22 mouse cellular contexts compared by ENCODE assay signal in genomic region chr1:106349116-106349515, GRCm38 (mm10).
DNase-seq lines count a peak whose midpoint lies in the region; ATAC-seq and TF ChIP-seq lines count a peak whose summit lies in the region.
"Had no signal": no experiment of that assay in that cellular context is flagged by ENCODE, and none has a peak within 500 bp of the region (broad histone marks: within the 10 kb centered on the region; RNA-seq: fewer than 3 reads in every experiment).

No protein-coding gene starts in this region.

- dilution Hi-C loops in CH12.LX (cut with MboI; ENCODE audit: extremely low pct_ligation_motif_present, extremely low pct_unique_long_range_greater_than_20kb, low sequenced_read_pairs): no loop called here

- no peak overlapping the region for H3K9ac ChIP-seq in midbrain, embryonic 11.5 days (ENCODE audit: low read length)
- H3K9ac ChIP-seq in midbrain, embryonic 13.5 days (replicated peaks): no peak overlapping the region
- no peak overlapping the region for H3K9ac ChIP-seq in CH12.LX (ENCODE audit: insufficient read depth, low read depth)

- no peaks in the 10 kb centered on the region for H3K27me3 ChIP-seq in midbrain, embryonic 11.5 days (ENCODE audit: control insufficient read depth, insufficient read depth, low read length)
- H3K27me3 ChIP-seq in midbrain, embryonic 13.5 days: no peaks in the 10 kb centered on the region
- H3K27me3 ChIP-seq in CH12.LX (replicated peaks): no peaks in the 10 kb centered on the region
- H3K27me3 ChIP-seq: Patski had no signal

- no peak for TF ChIP-seq CTCF in layer of hippocampus, adult 2 months (conservative IDR thresholded peaks at IDR 0.05)
- no peak for TF ChIP-seq CTCF in CH12.LX (conservative IDR thresholded peaks at IDR 0.05 in 1 of 2, IDR thresholded peaks at IDR 0.05 in 1 of 2; ENCODE audit: low read depth in 2 of 2, low read length in 2 of 2)

- no peaks in the 10 kb centered on the region for H3K4me1 ChIP-seq in midbrain, embryonic 11.5 days (ENCODE audit: control insufficient read depth, insufficient read depth, low read length)
- no peaks in the 10 kb centered on the region for H3K4me1 ChIP-seq in midbrain, embryonic 13.5 days (replicated peaks)
- H3K4me1 ChIP-seq in CH12.LX (ENCODE audit: control insufficient read depth in 1 of 2, insufficient read depth in 2 of 2): peaks cover 16 to 82% of the 10 kb centered on the region in 2 experiments

- no peak for DNase-seq in layer of hippocampus, adult 2 months (ENCODE audit: low spot score in 2 of 2)
- DNase-seq in layer of hippocampus, adult 8-10 months (ENCODE audit: low spot score in 2 of 2): no peak
- peak; percentile 54 for DNase-seq in midbrain, embryonic 11.5 days (ENCODE audit: low spot score, missing footprints)
- no peak for DNase-seq in CH12.LX (ENCODE audit: extremely low read depth)
- DNase-seq in adrenal gland, adult 18-20 months (ENCODE audit: low spot score in 2 of 2): no peak
- DNase-seq: adrenal gland, adult 2 months; adrenal gland, adult 8-10 months; adrenal gland, postnatal 10 days; adrenal gland, postnatal 14 days; adrenal gland, postnatal 25 days; adrenal gland, postnatal 36 days; B cell, adult 2 months; cerebellum, adult 11 months; cerebellum, adult 11-12 months; cerebellum, adult 18-20 months; cerebellum, adult 2 months; cerebellum, adult 8-10 months had no signal

- TF ChIP-seq POLR2A in CH12.LX (IDR thresholded peaks at IDR 0.05; ENCODE audit: low read depth, low read length): no peak

- peaks cover 2% of the 10 kb centered on the region; the same call in 1 of the 2 replicates for H3K36me3 ChIP-seq in midbrain, embryonic 11.5 days (ENCODE audit: control insufficient read depth, insufficient read depth, low read length)
- H3K36me3 ChIP-seq in midbrain, embryonic 13.5 days: peaks cover 35% of the 10 kb centered on the region
- H3K36me3 ChIP-seq in CH12.LX (replicated peaks in 1 of 2; ENCODE audit: control insufficient read depth in 1 of 2, insufficient read depth in 1 of 2, low read length in 1 of 2): peaks cover 3 to 45% of the 10 kb centered on the region in 2 experiments

- no peak overlapping the region for H3K4me3 ChIP-seq in layer of hippocampus, adult 2 months
- H3K4me3 ChIP-seq in midbrain, embryonic 11.5 days (ENCODE audit: low read depth, low read length): no peak overlapping the region
- no peak overlapping the region for H3K4me3 ChIP-seq in midbrain, embryonic 13.5 days (replicated peaks)
- no peak overlapping the region for H3K4me3 ChIP-seq in CH12.LX (replicated peaks in 1 of 3; ENCODE audit: low read depth in 2 of 3, low read length in 2 of 3, poor library complexity in 1 of 3)

- WGBS in midbrain, embryonic 11.5 days: 91% methylated on average over 3 of the region's 3 CpGs
- 92% methylated on average over 3 of the region's 3 CpGs for WGBS in midbrain, embryonic 13.5 days

- H3K9me3 ChIP-seq in midbrain, embryonic 11.5 days (ENCODE audit: control insufficient read depth, low read length): no peaks in the 10 kb centered on the region
- no peaks in the 10 kb centered on the region for H3K9me3 ChIP-seq in midbrain, embryonic 13.5 days
- peaks cover 2% of the 10 kb centered on the region for H3K9me3 ChIP-seq in CH12.LX (replicated peaks; ENCODE audit: low read length)
- H3K9me3 ChIP-seq: G1E had no signal

- H3K79me2 ChIP-seq in CH12.LX (replicated peaks; ENCODE audit: control insufficient read depth, extremely low read depth, insufficient read depth, poor library complexity, severe bottlenecking): no peaks in the 10 kb centered on the region

- peak overlapping the region; percentile 32; the same call in 1 of the 2 replicates for H3K27ac ChIP-seq in layer of hippocampus, adult 2 months
- H3K27ac ChIP-seq in midbrain, embryonic 11.5 days (ENCODE audit: low read depth, low read length): no peak overlapping the region
- no peak overlapping the region for H3K27ac ChIP-seq in midbrain, embryonic 13.5 days
- no peak overlapping the region for H3K27ac ChIP-seq in CH12.LX (ENCODE audit: insufficient read depth, low read depth)

- ATAC-seq in midbrain, embryonic 11.5 days (ENCODE audit: low FRiP score): no peak
- ATAC-seq in midbrain, embryonic 13.5 days: no peak
- ATAC-seq: activated CD4-positive, CD25-positive, alpha-beta regulatory T cell, adult 4 months; CD4-positive, CD25-positive, alpha-beta regulatory T cell, adult 4 months; Patski had no signal

- TF ChIP-seq RAD21 in CH12.LX (IDR thresholded peaks at IDR 0.05; ENCODE audit: low read depth, low read length): no peak

- peak; percentile 57; the same call in 1 of the 2 replicates for TF ChIP-seq EP300 in CH12.LX (IDR thresholded peaks at IDR 0.05; ENCODE audit: low read length)

- in situ Hi-C loops in CH12.LX (cut with MboI; ENCODE audit: low pct_ligation_motif_present, low pct_unique_long_range_greater_than_20kb, low sequenced_read_pairs): no loop called here

- no peak overlapping the region for H3K4me2 ChIP-seq in midbrain, embryonic 11.5 days
- no peak overlapping the region for H3K4me2 ChIP-seq in midbrain, embryonic 13.5 days (replicated peaks)
- peak overlapping the region; percentile 56; the same call in 1 of the 2 replicates for H3K4me2 ChIP-seq in CH12.LX (ENCODE audit: insufficient read depth, low read depth, poor library complexity, severe bottlenecking)

TF ChIP-seq in CH12.LX, 34 proteins besides CTCF, POLR2A, EP300 and RAD21:
- TF ChIP-seq IRF4 (IDR thresholded peaks at IDR 0.05; ENCODE audit: low read depth, low read length) (0 out of 2 replicates have a peak, but pooled peaks have one; percentile 19), ETS1 (conservative IDR thresholded peaks at IDR 0.05; ENCODE audit: low read depth, low read length) (no peak), JUN (IDR thresholded peaks at IDR 0.05; ENCODE audit: insufficient read depth, low read depth, low read length) (peak; percentile 40; the same call in 1 of the 2 replicates)
